Mouse (Mus musculus) cerebellum, adult (tissue): ENCODE measurements around the gene Fam24a.
A peak's percentile ranks its signal among the peaks of the same experiment; 100 is the strongest.

Experiments
- ATAC-seq: cut with Nextera tagmentation; 2 replicates; pipeline ENCODE4 v1.9.2; 2017; ENCODE audit warnings: mild to moderate bottlenecking, moderate library complexity, mixed read lengths; ENCODE audit not compliant: insufficient number of reproducible peaks, low FRiP score, low TSS enrichment

Fam24a gene

DNA sequence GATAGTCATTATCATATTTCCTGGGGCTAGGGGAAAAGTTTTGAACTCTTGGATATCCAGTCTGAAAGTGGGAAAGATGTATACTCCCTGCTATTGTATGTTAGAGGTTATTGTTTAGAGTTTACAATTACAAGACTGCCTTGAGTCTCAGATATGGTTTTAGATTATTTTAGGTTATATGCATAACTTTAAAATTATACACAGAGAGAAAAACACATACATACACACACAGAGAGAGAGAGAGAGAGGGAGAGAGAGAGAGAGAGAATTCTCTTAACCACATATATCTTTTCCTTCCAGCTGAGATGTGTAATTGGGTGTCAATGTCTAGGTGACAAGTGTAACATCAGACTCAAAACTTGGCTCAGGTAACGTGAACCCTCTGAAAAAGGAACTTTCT, at the start of gene Fam24a:
Gene Fam24a, plus strand, starts transcription at position 301 of the 400 bp plus-strand sequence.
- no peak for ATAC-seq

GRCm38 (mm10) chr7:131297151-131297550, 36.5 kb upstream of the Fam24a start:
- ATAC-seq: no peak

DNA sequence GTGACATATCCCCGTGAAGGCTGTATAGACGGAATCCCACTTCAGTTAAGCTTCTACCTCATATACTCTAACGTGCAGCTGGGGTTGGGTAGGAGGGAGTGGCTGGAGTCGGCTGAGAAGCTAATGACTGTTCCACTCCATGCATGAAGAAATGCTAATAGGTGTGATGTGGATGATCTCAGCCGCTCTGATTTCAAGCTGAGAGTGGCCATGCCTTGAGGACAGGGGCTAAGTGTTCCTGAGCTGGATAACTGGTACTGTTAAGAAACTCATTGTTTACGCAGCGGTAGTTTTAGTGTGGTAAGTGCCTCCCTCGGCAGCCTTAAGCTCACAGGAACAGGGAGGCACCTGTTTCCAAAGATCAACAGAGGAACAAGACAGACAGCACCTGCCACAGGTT, 30.3 kb upstream of the Fam24a start:
- ATAC-seq: no peak

- no peak for ATAC-seq
Observed at GRCm38 (mm10) chr7:131306733-131307132, 26.9 kb upstream of the Fam24a start.

- ATAC-seq: no peak
Observed at GRCm38 (mm10) chr7:131314493-131314892, 19.2 kb upstream of the Fam24a start.

- no peak for ATAC-seq
Observed at GRCm38 (mm10) chr7:131317587-131317986, 16.1 kb upstream of the Fam24a start.

DNA sequence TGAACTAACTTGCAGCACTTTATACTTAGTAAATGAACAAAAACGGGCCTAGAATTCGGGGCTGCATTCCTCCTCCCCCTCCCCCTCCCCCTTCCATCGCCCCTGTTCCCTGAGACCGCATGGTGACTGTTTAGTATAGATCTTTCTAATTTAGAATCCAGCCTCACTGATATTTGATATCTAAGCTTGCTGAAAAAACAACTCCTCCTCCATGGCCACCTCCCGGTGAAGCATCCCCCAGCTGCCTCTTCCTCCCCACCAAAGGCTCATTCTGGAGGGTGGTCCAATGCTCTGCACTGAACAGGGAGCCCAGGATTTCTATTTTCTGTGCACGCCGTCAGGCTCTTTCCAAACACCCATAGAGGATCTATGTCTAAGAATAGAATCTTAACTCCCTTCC, 15.3 kb upstream of the Fam24a start:
- no peak for ATAC-seq

- no peak for ATAC-seq
Observed at GRCm38 (mm10) chr7:131322192-131322591, 11.5 kb upstream of the Fam24a start, which contains the start of gene Cuzd1. TSS of gene Cuzd1 (minus strand) at chr7:131322292.

DNA sequence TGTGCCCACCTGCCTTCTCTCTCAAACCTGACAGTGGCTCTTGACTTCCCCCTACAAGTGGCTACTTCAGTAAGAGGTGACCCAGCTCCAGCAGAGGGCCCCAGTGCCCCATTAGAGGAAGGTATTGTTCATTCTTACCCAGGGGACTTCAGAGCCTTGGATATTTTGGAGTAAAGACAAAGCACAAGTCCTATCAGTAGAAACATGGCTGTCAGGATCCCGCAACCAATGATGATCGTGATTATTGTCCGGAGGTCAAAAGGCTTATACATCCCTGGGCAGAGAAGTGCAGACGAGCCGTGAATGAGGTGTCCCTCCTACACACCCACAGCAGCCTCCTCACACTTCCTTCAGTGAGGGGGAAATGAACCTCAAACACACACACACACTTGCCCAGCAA, 6.6 kb upstream of the Fam24a start:
- ATAC-seq: no peak

DNA sequence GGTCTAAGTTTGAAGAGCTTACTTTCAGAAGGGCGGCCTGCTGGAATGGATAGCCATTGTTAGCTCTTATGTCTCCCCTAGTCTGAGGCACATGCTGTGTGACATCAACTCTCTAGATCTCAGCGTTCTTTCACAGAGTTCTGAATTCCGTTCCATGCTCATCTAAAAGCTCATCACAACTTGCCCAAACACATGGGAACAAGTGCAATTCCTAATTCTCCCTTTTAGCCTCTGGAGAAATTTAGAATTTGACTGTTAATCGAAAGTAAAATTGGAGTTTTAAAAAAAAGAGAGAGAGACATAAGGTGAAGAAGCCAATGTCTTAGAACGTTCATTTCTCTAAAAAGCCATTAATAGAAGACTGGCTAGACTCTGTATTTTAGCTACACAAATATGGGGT, 4.2 kb upstream of the Fam24a start, which contains the start of gene Fam24b:
Gene Fam24b, minus strand, starts transcription at position 101 of the 400 bp plus-strand sequence.
- no peak for ATAC-seq

- no peak for ATAC-seq
Observed at GRCm38 (mm10) chr7:131331688-131332087, 2.0 kb upstream of the Fam24a start.

GRCm38 (mm10) chr7:131337502-131338068, 3.9 kb downstream of the Fam24a start:
- no peak for ATAC-seq

DNA sequence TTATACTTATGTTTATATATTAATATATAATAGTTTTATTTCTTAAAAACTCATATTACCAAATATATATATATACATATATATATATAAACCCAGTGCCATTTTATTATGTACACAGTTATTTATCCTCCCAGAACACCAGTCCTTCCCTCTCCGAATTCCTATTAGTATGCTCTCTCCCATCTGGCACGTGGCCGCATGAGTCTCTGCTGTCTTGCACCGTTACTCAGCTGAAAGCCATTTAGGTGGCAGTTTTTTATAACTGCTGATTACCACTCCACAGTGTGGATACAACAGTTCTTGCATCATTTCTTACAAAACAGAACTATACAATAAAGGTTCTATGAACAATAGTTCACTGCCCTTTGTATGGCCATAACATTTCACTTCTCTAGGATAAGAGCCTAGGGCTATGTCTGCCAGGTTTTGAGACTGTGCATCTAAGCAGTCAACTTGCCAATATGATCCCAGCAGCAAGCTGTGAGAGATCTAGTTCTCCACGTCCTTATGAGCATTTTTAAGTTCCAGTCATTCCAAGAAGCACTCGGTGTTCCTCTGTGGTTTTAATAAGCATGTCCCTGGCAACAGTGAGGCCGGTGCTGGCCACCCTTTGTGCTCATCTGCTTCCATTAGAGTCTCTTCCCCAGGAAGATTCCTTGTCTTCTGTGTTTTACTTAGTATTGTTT, 12.3 kb downstream of the Fam24a start:
- no peak; the same call in 1 of the 2 replicates for ATAC-seq

DNA sequence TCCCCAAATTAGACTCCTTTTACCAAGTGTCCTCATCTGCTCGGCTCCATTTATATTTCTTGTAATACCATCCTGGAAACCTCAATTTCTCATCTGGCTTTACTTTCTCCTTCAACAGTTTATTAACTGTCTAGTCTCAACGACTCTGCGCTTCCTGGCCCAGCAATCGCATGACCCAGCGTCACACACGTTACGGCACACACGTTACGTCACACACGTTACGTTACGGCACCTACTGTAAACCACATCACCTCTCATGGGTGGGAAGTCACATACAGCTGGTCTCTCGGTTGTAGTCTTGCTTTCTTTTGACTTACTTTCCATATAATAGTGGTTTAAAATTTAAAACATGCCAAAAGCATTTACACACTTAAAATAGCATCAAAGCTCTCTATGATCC, 22.4 kb downstream of the Fam24a start:
- ATAC-seq: no peak

DNA sequence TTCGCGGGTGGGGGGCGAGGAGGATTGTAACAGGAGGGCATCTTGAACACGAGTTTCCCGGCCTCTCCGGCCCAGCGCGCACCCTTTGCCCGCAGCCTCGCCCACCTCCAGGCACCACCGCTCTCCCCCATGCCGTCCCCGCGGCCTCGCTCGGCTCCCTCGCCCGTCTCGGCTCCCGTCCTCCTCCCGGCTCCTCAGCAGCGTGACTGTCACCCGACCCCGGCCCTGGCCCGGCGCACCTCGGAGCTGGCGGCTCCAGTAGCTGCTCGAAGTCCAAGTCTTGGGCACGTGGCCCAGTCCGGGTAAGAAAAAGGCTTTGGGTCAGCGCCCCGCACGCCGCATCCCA, 28.6 kb downstream of the Fam24a start:
- ATAC-seq: peak; percentile 69

DNA sequence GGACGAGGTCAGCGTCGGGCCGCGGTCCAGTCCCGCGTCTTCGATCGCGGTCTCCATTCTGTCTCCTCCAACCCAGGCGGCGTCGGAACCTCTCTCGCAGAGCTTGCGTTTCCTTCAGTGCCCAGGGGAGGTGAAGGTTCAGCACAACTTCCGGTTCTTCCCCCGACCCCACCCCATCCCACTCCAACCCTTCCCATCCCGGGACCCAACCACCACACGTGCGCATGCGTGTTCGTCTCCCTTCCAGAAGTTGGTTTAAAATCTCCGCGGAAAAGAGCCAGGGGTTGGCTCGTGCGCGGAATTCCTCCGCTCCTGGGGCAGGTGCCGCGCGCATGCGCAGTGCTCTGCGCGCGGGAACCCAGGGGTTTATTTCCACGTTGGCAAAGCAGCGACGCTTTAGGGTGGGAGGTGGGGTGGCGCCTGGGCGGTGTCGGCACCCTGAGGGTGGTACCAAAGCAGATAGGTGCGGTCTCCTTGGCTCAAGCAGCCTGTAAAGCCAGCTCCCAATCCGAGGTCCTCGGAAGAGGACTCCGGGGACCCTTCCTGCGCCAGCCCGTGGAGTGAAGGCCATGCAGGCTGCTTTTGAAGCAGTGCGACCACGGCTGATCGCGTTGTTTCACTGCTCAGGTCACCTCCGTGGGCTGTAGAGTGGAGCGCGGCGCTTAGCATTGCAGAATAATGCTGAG, 29.1 kb downstream of the Fam24a start, which contains the start of gene 2310057M21Rik:
Gene 2310057M21Rik, minus strand, starts transcription at position 145 of the 686 bp plus-strand sequence.
- ATAC-seq: peak; percentile 92

DNA sequence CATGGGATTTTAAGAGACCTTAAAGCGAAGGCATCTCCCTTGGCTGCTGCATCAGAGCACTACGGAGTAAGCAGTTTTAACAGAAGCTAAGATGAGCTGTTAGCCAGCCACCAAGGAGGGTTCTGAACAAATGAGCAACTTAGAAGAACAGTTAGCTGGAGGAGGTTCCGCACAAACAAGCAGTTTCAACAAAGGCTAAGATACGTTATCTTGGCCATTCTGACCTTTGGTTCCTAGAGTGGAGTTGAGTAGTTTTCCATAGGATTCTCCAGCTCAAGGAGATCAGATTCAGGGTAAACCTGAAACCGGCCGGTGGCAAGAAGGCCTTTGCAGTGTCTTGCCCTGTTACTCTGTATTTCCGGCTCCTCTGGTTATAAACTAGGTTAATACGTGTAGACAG, 30.5 kb downstream of the Fam24a start:
- no peak for ATAC-seq

- peak; percentile 96 for ATAC-seq
Observed at GRCm38 (mm10) chr7:131370648-131371469, 37.2 kb downstream of the Fam24a start, which contains the start of gene Pstk. TSS of gene Pstk (plus strand) at chr7:131371141.

- no peak; the same call in 1 of the 2 replicates for ATAC-seq
Observed at GRCm38 (mm10) chr7:131371470-131371860, 37.8 kb downstream of the Fam24a start.

DNA sequence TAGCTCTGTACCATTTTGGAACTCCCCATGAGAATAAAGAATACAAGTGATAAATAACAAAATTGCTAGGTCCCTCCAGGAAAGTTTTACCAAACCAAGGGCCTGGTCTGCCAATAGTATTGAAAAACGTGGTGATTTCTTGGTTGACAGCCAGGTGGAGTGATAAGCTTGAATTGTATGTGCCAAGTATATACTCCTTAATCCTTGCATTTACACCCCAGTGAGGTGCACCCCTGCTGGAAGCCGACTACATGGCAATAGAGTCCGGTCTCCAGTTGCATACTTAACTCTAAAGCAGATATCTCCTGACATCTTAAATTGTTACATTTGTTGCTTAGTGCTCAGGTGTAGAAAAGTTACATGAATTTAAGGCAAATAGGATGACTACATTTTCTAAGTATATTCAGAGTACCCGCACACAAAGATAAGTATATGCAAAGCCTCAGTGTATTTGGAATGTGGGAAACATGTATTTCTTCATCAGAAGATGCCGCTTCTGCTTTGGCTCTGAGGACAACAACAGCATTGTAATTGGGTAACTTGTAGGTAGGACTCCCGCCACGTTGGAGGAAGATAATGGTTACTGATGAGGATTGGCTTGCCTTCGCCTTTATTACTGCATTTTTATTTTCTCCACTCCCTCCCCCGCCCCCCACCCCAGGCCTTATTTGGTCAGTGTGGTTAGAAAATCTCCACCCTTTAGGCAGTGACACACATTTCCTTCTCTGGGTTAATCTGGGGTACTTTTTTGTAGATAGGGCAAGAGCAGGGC, 38.4 kb downstream of the Fam24a start:
- no peak for ATAC-seq
